ENCODE assay signal across 21 mouse cellular contexts in the genomic region with DNA sequence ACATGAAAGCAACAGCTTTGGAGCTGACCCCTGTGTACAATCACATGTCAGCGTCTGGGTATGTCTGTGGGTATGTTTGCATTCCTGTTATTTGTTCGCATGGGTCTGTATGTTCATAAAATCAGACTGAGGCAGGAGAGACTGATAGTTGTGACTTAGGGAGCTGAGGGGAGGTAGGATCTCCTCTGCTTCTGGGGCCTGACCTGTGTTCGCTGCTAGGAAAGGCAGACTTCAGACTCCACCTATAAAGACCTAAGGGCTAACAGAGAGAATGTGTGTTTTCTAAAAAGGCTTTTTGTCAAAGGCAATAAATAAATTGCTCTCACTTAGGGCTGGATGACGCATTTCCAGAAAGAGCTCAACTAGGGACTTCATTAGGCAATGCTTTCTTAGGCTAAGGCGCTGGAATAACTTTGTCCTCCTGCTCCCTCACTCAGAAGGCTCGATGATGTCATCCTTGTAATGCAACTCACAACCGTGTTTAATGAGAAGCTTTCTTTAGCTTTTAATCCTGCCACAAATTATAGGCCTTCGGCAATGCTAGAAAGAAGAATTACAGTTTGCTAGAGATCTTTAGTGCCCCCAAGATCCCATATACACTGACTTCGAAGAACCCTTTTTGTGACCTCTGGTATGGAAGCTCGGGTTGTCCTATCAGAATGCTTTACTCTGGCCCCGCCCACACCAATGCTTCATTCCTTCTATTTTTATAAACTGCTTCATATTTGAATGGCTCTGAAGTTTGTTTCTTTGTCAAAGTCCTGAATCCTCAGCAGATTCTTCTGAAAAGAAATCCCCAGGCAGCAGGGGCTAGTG.
A peak's percentile ranks its signal among the peaks of the same experiment; 100 is the strongest.
DNase-seq lines count a peak whose midpoint lies in the region; ATAC-seq and TF ChIP-seq lines count a peak whose summit lies in the region.
"Had no signal": no experiment of that assay in that cellular context is flagged by ENCODE, and none has a peak within 500 bp of the region (broad histone marks: within the 10 kb centered on the region; RNA-seq: fewer than 3 reads in every experiment).

No protein-coding gene starts in this region.

- ATAC-seq in forebrain, embryonic 11.5 days (replicated peaks; ENCODE audit: low FRiP score), result peak; percentile 83
- peak; percentile 45; the same call in 1 of the 2 replicates for ATAC-seq in forebrain, postnatal 0 days
- no peak for ATAC-seq in erythroid progenitor cell, adult 5-6 weeks (replicated peaks; ENCODE audit: low FRiP score, poor library complexity, severe bottlenecking)
- ATAC-seq: inflammation-experienced regulatory T-cells, adult 6 months; liver, postnatal 0 days had no signal

- H3K4me3 ChIP-seq in forebrain, embryonic 11.5 days (ENCODE audit: low read depth, low read length), result no peak overlapping the region
- no peak overlapping the region for H3K4me3 ChIP-seq in forebrain, embryonic 10.5 days
- no peak overlapping the region for H3K4me3 ChIP-seq in forebrain, postnatal 0 days (ENCODE audit: low read depth, low read length)
- H3K4me3 ChIP-seq: hindbrain, embryonic 13.5 days; layer of hippocampus, adult 2 months; midbrain, embryonic 12.5 days had no signal

- H3K4me1 ChIP-seq in forebrain, embryonic 11.5 days (replicated peaks; ENCODE audit: control insufficient read depth, insufficient read depth, low read length), result peaks cover 2% of the 10 kb centered on the region; the same call in 1 of the 2 replicates
- H3K4me1 ChIP-seq in forebrain, embryonic 10.5 days, result peaks cover 11% of the 10 kb centered on the region; the same call in 1 of the 2 replicates
- no peaks in the 10 kb centered on the region for H3K4me1 ChIP-seq in forebrain, postnatal 0 days (ENCODE audit: insufficient read depth)
- H3K4me1 ChIP-seq: hindbrain, embryonic 13.5 days; midbrain, embryonic 12.5 days had no signal

- no peak for TF ChIP-seq CTCF in forebrain, postnatal 0 days (IDR thresholded peaks at IDR 0.05; ENCODE audit: low read depth)

- H3K27me3 ChIP-seq in forebrain, embryonic 11.5 days (ENCODE audit: control insufficient read depth, insufficient read depth, low read length), result no peaks in the 10 kb centered on the region
- H3K27me3 ChIP-seq in forebrain, embryonic 10.5 days (ENCODE audit: poor library complexity, severe bottlenecking), result no peaks in the 10 kb centered on the region
- no peaks in the 10 kb centered on the region for H3K27me3 ChIP-seq in forebrain, postnatal 0 days (ENCODE audit: insufficient read depth, low read length)
- H3K27me3 ChIP-seq: hindbrain, embryonic 13.5 days; midbrain, embryonic 12.5 days had no signal

- no peaks in the 10 kb centered on the region for H3K36me3 ChIP-seq in forebrain, embryonic 11.5 days (ENCODE audit: control insufficient read depth, insufficient read depth, low read length)
- H3K36me3 ChIP-seq in forebrain, embryonic 10.5 days (replicated peaks), result no peaks in the 10 kb centered on the region
- no peaks in the 10 kb centered on the region for H3K36me3 ChIP-seq in forebrain, postnatal 0 days (ENCODE audit: insufficient read depth)
- H3K36me3 ChIP-seq: hindbrain, embryonic 13.5 days; midbrain, embryonic 12.5 days had no signal

- DNase-seq in forebrain, embryonic 11.5 days (ENCODE audit: low spot score), result no peak
- no peak for DNase-seq in forebrain, embryonic 10.5 days (ENCODE audit: extremely low spot score, low spot score)
- peak; percentile 55 for DNase-seq in brain, adult 2 months (ENCODE audit: low read depth, low spot score)
- peak; percentile 6 for DNase-seq in fibroblast of lung, adult 2 months (ENCODE audit: low read depth)
- no peak for DNase-seq in forebrain, postnatal 0 days
- DNase-seq in cerebellum, postnatal 25 days, result no peak
- DNase-seq in urinary bladder, postnatal 14 days (ENCODE audit: low spot score), result no peak
- DNase-seq: adrenal gland, postnatal 25 days; cerebellum, adult 11 months; cerebellum, adult 9-11 months; kidney, adult 18-20 months; kidney, postnatal 14 days; layer of hippocampus, postnatal 36 days; liver, postnatal 0 days; lung, postnatal 10 days had no signal

- WGBS in forebrain, embryonic 11.5 days, result 73% methylated on average over 11 of the region's 11 CpGs
- WGBS in forebrain, embryonic 10.5 days, result 85% methylated on average over 11 of the region's 11 CpGs
- WGBS in forebrain, postnatal 0 days, result 38% methylated on average over 11 of the region's 11 CpGs

- H3K9ac ChIP-seq in forebrain, embryonic 11.5 days (ENCODE audit: low read length), result no peak overlapping the region
- no peak overlapping the region for H3K9ac ChIP-seq in forebrain, postnatal 0 days
- H3K9ac ChIP-seq: hindbrain, embryonic 13.5 days; liver, postnatal 0 days; midbrain, embryonic 12.5 days had no signal

- no peaks in the 10 kb centered on the region for H3K9me3 ChIP-seq in forebrain, embryonic 11.5 days (ENCODE audit: control insufficient read depth, low read length)
- no peaks in the 10 kb centered on the region for H3K9me3 ChIP-seq in forebrain, embryonic 10.5 days
- H3K9me3 ChIP-seq in forebrain, postnatal 0 days (ENCODE audit: low read length), result no peaks in the 10 kb centered on the region
- H3K9me3 ChIP-seq: hindbrain, embryonic 13.5 days; midbrain, embryonic 12.5 days had no signal

- H3K27ac ChIP-seq in forebrain, embryonic 11.5 days (ENCODE audit: low read depth, low read length), result no peak overlapping the region
- no peak overlapping the region for H3K27ac ChIP-seq in forebrain, embryonic 10.5 days
- no peak overlapping the region for H3K27ac ChIP-seq in forebrain, postnatal 0 days (ENCODE audit: low read depth, low read length)
- H3K27ac ChIP-seq: hindbrain, embryonic 13.5 days; layer of hippocampus, adult 2 months; midbrain, embryonic 12.5 days had no signal

- H3K4me2 ChIP-seq in forebrain, embryonic 11.5 days (ENCODE audit: low read depth, low read length, severe bottlenecking), result no peak overlapping the region
- H3K4me2 ChIP-seq in forebrain, postnatal 0 days (ENCODE audit: low read depth), result no peak overlapping the region
- H3K4me2 ChIP-seq: hindbrain, embryonic 13.5 days; liver, embryonic 11.5 days; midbrain, embryonic 12.5 days had no signal

Comparison
In these comparisons a context has a peak if more than half of its experiments do, and no peak if none do; other contexts are left out.
1. DNase-seq: peak in brain, adult 2 months (single experiment) and fibroblast of lung, adult 2 months (single experiment); none in forebrain, embryonic 11.5 days (single experiment), forebrain, embryonic 10.5 days (single experiment), forebrain, postnatal 0 days (single experiment), cerebellum, postnatal 25 days (0 of 2) and urinary bladder, postnatal 14 days (single experiment).